Mouse (Mus musculus) left cerebral cortex, adult 2 months (tissue): ENCODE data around the gene Csrp3. TPM values are rescaled to one million over a fixed set of nuclear protein-coding genes. Genes with fewer than 3 reads are reported as not detected.
A peak's percentile ranks its signal among the peaks of the same experiment; 100 is the strongest.

Experiments
- DNase-seq, 2 experiments: peaks; one replicate each; pipeline ENCODE4 v3.0.0; 2021 to 2022; ENCODE audit warnings: low spot score in 2 of 2, mixed read lengths in 1 of 2; ENCODE audit errors: extremely low spot score in 1 of 2
- H3K27ac ChIP-seq: fragments of 200-600 bp; 2 replicates; pipeline ENCODE4 v1.8.1; 2022
- H3K4me3 ChIP-seq: fragments of 200-600 bp; 2 replicates; pipeline ENCODE4 v1.8.1; 2022
- CTCF ChIP-seq: fragments of 200-600 bp; IDR thresholded peaks from 2 replicates; pipeline ENCODE4 v1.8.1; 2022; ENCODE audit warnings: antibody characterized with exemption, mild to moderate bottlenecking, moderate library complexity
- intact Hi-C: fragments of 180-260 bp; cut with DNase I; formaldehyde crosslinking; loops from one replicate; pipeline ENCODE4 v1.15.1; 2025
- total RNA-seq, 2 experiments: library from RNA; stranded (reverse); gene quantifications; 2 replicates each; pipeline ENCODE4 v1.2.3; 2021

Gene Csrp3
- total RNA-seq, 2 experiments from 2014 or later: not detected

DNA sequence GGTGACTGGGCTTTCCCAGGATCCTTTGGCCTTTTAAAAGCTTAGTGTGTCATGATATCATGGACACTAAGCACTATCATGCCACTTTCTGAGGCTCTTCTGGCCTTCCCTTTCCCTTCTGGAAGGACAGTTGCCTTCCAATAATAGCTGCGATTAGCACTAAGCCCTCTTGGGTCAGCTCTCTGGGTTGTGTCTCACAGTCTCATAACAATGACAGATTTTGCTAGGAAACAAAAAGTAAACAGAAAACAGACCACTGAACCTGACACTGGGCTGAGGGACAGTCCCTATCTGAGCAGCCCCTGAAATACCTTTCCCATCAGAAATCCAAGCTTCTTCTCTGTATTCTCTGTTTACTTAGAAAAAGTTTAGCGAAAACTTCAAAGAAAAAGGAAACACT lies 7.3 kb downstream of the Csrp3 start:
- no peak for DNase-seq
- Histone ChIP-seq H3K4me3 (no peak overlapping the region), H3K27ac (no peak overlapping the region)
- intact Hi-C loops: no loop called here
- TF ChIP-seq CTCF: no peak

DNA sequence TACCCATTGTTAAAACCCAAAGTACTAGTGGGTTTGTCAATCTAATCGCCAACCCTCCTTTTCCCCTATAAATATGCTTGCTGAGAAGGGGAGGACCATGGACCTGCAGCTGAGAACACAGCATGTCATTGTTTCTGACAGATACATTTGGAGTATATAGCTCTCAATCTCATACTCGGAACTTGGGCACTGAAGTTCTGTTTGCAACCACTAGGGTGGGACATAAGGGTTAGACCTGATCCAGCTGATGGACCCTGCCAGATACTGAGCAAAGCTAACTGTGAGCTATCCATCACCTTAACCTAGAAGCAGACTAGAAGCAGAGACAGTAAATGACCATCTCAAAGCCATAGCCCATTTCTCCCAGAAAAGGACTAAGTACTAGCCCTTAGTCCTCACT lies 9.4 kb downstream of the Csrp3 start:
- intact Hi-C loops: no loop called here
- no peak overlapping the region for H3K4me3 ChIP-seq
- DNase-seq: no peak
- TF ChIP-seq CTCF: peak; percentile 23
- no peak overlapping the region for H3K27ac ChIP-seq

DNA sequence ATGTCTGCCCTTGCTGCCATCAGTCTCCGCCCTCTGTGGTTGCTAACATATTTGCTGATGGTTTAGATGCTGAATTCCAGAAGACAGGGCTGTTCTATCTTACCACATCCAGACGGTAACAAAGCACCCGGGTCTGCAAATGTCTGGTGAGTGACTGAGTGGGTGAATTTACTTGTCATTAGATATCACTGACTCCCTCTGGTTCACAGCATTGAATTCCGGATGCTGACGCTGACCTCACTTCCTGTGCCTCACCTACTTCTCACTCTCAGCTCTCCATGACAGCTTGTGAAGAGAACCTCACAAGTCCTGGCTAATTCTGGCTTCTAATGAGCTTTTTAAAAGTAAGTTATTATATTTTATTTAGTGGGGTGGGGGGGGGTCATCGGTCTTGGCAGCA lies 10.9 kb downstream of the Csrp3 start:
- intact Hi-C loops: no loop called here
- TF ChIP-seq CTCF: no peak
- no peak for DNase-seq
- Histone ChIP-seq H3K4me3 (no peak overlapping the region), H3K27ac (no peak overlapping the region)

DNA sequence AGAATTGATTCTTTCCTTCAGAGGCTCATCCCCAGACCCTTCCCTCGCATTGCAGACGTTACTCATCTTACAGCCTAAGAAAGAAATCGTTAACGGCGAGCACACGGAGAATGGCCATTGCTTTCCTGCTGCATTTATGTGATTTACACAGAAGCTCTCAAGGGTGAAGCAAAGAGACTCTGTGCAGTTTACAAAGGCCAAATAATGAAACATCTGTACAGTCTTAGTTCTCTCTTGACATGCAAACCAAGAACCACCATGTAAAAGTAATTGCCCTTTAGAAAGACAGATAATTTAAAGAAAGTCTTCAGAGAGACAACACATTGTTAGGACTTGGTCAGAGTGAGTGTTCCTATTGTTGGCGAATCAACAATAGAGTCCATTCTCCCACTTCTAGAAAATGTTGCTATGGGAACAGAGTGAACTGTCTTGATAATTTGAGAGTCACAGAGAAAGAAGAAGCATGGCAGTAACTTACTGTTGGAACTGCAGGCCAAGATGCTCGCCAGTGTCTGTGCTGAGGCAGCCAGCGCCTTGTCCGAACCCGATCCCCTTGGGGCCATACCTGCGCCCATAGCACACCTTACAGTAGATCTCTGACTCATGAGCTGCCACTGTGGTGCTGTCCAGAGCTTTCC lies 12.7 kb downstream of the Csrp3 start:
- no peak for DNase-seq
- H3K4me3 ChIP-seq: no peak overlapping the region
- H3K27ac ChIP-seq: no peak overlapping the region
- intact Hi-C loops: no loop called here
- TF ChIP-seq CTCF: no peak

DNA sequence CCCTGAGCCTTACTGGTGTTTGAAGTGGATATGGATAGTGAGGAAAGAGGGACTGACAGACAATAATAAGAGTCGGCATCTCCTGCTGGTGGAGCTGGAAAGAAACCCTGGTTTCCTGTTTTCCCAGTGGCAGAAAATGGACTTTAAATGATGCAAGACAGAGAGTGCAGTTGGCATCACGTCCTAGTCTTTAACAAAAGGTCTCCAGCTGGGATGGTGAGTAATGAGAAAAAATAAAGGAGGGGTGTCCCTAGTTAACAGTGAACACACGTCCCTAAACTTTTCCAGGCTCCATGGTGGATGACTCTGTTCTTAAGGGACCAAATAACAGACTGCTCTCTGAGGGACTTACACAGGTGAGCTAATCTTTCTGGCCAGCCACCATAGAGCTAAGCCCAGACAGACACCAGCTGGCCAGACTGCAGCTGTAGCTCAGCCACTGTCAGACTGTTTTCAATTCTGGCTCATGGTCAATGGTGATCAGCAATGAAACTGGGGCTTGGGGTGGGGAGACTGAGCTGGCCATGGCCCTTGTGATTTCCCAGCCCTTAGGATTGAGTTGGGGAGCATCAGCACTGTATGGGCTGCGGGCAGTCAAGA lies 13.4 kb downstream of the Csrp3 start:
- no peak overlapping the region for H3K27ac ChIP-seq
- intact Hi-C loops: no loop called here

DNA sequence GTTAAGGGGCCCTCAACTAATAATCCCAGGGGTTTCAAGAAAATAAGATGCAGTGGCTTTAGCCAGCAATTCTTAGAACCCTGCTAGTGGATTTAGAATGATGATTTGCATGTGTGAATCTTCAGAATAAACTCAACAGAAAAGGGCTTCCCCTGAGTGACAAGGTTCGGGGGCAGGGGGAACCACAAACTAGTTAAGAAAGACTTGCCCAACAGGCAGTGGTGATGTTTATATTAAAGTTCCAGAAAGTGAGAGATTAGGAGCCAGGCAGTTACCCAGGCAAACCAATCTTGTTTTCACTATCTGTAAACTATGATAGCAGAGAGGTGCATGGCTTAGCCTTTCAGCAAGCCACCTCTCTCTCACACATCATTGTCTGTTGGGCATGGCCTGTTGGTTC lies 15.1 kb downstream of the Csrp3 start:
- DNase-seq: no peak
- TF ChIP-seq CTCF: no peak
- no peak overlapping the region for H3K27ac ChIP-seq
- no peak overlapping the region for H3K4me3 ChIP-seq
- intact Hi-C loops: no loop called here

More for the DNA sequence above, 13.4 kb downstream of the Csrp3 start:
- no peak for DNase-seq
- no peak overlapping the region for H3K4me3 ChIP-seq
- TF ChIP-seq CTCF: no peak

DNA sequence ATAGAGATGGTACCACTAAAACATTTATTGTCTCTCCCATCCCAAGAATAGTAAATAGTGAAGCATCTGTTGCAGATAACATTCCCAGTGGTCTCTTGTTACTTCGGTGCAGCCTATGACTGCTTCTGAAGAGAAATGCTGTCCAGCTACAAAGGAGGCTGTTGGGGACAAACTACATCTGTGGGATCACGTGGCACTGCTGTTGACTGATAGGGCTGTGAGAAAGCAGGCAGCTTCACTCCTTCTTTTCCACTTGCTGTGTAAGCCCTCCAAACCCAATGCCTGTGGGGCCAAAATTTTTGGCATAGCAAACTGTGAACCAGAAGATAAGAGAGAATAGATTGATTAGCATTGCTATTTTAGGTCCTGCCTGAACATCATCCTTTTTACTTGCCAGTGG lies 17.4 kb downstream of the Csrp3 start:
- H3K4me3 ChIP-seq: no peak overlapping the region
- no peak overlapping the region for H3K27ac ChIP-seq
- intact Hi-C loops: no loop called here
- DNase-seq: no peak
- no peak for TF ChIP-seq CTCF

DNA sequence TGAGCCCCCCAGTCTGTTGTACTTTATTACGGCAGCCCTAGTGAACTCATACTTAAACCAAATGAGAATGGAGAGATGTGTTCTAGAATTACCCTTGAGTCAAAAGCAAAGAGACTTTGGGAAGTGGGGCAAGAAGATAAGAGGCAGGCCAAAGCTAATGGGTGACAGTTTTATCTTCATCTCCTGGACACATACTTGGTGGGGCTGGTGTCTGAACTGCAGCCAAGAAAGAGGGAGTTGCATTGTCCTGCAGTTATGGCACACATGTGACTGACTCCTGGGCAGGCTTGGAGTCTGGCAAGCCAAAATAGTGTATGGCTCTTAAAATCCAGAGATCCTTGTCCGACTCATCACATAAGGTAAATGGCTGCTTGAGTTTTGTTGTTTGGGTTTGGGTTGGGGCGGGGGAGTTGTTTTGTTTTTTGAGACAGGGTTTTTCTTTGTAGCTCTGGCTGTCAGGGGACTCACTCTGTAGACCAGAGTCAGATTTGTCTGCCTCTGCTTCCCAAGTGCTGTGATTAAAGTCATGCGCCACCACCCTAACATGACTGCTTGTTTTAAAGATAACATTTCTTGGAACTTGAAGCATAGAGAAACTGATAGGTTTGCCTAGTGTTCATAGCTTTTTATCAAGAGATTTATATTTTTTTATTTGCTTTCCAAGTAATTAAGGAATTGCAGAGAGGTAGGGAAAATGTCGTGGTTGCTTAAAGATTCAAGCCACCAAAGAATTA lies 18.5 kb downstream of the Csrp3 start:
- Histone ChIP-seq H3K27ac (no peak overlapping the region), H3K4me3 (no peak overlapping the region)
- DNase-seq: no peak
- intact Hi-C loops: no loop called here
- TF ChIP-seq CTCF: no peak

DNA sequence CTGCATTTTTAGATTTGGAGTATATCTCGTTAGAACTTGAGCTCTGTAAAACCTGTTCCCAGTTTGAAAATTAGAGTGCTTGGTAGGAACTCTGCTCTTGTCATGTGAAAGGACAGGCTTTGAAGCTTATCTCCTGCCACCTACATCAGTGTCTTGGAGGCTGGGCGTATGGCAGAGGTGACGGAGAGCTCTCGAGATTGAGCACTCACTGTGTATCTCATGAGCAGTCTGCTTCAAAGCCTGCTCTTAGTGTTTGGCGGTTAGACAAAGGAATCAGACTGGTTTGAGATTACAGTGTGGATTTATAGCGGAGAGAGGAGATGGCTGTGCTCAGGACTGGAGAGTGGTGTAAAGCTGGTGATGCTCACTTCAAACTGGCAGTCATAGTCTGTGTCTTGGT lies 22.7 kb downstream of the Csrp3 start:
- intact Hi-C loops: no loop called here
- no peak for TF ChIP-seq CTCF
- Histone ChIP-seq H3K4me3 (no peak overlapping the region), H3K27ac (no peak overlapping the region)
- no peak for DNase-seq

DNA sequence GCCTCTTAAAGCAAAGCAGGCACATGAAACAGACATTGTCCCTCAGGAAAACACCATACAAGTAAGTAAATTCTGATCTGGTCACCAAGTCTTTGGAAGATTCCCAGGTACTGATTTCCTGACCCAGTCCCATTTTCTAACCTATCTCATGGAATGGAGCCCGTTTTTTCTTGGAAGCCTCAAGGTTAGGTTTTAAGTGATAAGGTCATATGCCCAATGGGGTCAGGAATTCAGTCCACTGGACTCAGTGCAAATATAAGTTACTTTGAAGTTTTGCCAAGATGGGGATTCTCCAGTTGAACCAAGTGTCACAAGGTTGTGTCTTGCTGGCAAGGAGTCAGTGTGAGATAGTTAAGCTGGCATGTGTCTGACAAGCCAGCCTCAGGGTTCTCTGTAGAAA lies 23.2 kb downstream of the Csrp3 start:
- H3K27ac ChIP-seq: no peak overlapping the region
- no peak for TF ChIP-seq CTCF
- DNase-seq: no peak
- no peak overlapping the region for H3K4me3 ChIP-seq
- intact Hi-C loops: no loop called here

DNA sequence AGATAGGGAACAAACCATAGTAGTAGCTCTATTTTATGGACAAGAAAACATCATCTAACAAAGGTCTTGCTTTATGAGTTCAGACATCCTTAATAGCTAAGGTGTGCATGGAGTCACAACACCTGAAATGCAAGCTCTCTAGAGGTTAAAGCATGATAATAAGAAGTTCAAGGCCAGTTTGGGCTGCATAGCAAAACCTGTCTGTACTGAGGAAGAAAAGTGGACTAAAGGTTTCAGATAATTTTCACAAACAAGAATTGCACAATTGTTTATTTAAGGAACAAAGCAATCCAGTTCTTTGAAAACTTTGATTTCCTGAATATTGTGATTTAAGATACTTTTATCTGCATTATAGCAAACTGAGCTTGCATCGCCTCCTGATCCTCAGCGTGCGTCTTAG lies 24.2 kb downstream of the Csrp3 start:
- intact Hi-C loops: no loop called here
- H3K4me3 ChIP-seq: no peak overlapping the region

DNA sequence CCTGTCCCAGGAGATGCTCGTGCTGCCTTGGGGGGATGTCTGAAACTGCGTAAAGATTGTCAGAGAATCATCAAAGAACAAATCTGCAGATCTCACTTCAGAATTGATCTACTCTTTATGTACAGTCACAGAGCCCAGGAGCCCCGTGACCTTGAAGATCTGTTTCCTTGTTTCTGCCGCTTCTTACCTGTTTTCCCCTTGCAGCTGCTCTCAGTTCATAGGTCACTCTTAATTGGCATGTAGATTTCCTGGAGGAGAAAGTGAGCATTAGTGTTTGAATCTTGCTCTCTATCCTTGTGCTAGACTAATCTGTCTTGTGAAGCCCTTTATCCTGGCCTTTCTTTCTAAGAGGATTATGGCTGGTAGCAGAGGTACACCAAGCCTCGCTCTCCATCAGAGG lies 26.2 kb downstream of the Csrp3 start:
- H3K4me3 ChIP-seq: no peak overlapping the region
- no peak for DNase-seq
- TF ChIP-seq CTCF: no peak
- no peak overlapping the region for H3K27ac ChIP-seq
- intact Hi-C loops: no loop called here

More for the DNA sequence above, 24.2 kb downstream of the Csrp3 start:
- TF ChIP-seq CTCF: no peak
- H3K27ac ChIP-seq: no peak overlapping the region
- no peak for DNase-seq
